Mouse (Mus musculus): ENCODE results near the gene Fam98b.

The Fam98b gene

DNA sequence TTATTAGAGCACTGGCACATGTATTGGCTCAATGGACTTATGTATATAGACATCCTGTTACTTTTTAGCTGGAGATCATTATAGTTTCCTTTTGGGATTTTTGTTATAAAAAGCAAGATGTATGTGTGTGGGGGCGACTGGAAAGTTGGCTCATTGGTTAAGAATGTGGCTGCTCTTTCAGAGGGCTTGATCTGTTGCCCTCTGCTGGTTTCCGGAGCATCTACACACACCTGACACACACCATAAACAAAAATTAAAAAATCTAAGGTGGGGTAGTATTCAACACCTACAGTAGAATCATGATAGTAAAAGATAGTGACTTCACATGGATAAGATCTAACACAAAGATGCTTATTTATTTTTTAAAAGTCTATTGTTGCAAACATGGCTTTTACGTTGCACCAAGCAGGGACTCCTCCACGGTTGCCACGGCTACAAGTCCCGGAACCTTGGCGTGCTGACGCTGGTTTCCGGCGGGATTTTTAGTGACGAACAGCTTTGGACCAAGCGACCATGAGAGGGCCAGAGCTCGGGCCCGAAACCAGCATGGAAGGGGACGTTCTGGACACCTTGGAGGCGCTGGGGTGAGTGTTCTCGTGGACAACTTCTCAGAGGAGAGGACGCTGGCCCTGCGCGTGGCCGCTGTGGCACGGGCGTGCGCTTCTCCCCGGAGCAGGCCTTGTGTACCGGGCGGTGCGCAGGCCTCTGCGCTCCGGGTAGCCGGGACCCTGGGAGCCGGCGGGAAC is at the start of gene Fam98b:
TSS of gene Fam98b (plus strand) at position 485 of the 746 bp plus-strand sequence.
- peak; percentile 95 for DNase-seq

DNA sequence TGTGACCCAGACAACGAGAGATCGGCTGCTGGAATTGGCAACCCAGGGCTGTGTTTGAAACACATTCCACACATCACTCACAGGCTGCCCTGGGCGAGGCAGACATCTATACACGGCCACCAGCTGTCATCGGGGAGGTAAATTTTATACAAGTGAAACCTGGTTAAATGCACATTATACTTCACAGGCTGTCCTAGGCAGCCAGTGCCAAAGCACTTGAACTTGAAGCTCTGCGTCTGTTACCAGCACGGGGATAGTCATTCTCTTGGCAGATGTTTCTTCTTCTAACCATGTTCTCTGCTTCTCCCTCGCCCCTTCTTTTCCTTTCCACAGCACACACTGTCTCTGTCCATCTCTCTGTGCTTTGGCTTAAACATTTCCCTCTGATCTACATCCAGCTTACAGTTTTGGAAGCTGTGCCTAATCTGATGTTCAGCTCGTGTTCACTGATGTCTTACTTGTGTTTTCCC is 48.6 kb upstream of the Fam98b start:
- DNase-seq: no peak

DNA sequence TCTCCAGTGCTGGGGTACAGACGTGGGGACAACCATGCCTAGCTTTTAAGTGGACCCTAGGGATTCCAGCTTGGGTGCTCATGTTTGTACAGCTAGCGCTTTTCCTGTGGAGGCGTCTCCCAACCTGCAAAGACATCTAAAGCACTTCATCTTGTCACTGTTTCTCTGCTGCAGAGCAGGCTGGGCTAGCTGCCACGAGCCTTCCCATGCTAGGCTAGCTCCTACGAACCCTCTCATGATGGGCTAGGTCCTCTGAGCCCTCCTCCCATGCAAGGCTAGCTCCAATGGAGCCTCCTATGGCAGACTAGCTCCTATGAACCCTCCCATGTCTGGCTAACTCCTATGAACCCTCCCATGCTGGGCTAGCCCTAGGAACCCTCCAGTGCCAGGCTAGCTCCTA is 46.2 kb upstream of the Fam98b start:
- DNase-seq: no peak

DNA sequence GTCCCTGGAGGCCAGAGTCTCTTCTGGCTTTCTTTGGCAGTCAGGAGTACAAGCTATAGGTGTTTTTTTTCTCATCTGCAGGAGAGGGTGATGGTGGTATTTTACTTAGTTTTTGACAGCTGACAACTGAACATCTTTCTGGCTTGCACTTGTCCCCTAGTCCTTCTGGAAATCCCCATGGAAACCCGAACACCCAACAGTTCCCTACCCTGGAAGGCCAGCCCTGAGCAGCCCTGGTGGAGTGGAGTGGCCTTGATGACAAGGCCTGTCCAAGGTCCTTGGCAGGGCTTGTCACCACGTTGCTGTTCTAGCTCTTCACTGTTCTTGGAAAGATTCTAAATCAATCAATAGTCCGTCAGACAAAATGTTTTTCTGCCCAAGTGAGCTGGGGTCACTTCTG is 45.0 kb upstream of the Fam98b start:
- no peak for DNase-seq

GRCm38 (mm10) chr2:117205066-117205465 is 44.5 kb upstream of the Fam98b start:
- no peak for DNase-seq

- no peak for DNase-seq
Measured at GRCm38 (mm10) chr2:117210416-117211085, 39.0 kb upstream of the Fam98b start.

DNA sequence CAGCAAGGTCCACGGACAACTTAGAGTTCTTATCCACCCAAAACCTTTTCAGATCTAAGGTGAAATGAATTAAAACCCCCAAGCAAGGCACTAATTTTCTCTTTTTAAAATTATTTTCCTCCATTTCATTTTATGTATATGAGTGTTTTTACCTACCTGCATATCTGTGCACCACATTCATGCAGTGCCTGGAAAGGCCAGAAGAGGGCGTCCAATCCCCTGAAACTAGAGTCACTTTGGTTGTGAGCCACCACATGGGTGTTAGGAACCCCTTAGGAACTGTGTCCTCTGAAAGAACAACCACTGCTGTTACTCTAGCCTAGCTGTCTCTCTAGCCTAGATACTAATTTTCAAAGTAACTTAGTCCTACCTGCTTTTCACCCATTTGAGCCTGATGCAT is 33.4 kb upstream of the Fam98b start:
- DNase-seq: peak; percentile 28 to 35

GRCm38 (mm10) chr2:117217695-117218216 is 31.8 kb upstream of the Fam98b start:
- DNase-seq: no peak

GRCm38 (mm10) chr2:117219536-117219935 is 30.0 kb upstream of the Fam98b start:
- DNase-seq: no peak

- no peak for DNase-seq
Measured at GRCm38 (mm10) chr2:117222651-117223050, 26.9 kb upstream of the Fam98b start.

DNA sequence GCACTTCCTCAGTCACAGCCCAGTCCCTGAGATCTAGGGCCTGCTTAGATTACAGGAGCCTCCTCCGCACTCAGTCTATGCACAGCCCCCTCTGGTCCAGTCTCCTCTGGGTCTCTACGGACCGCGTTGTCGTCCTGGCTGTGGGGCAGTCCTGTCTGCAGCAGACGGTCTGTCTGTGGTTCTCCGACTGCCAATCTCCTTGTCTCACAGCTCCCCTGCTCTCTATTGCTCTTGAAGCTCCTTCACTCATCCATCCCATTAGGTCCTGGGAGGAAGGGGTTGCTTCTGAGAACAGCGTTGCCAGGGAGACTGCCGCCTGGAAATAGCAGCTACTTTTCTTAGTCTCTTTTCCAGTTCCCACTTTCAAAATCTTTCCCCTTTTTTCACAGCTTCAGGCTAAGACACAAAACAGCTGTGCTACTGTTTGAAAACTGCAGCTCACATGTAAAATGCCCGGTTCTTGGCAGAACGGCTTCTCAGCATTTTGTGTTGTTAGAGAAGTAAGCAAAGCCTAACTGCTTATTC is 20.9 kb upstream of the Fam98b start:
- no peak for DNase-seq

DNA sequence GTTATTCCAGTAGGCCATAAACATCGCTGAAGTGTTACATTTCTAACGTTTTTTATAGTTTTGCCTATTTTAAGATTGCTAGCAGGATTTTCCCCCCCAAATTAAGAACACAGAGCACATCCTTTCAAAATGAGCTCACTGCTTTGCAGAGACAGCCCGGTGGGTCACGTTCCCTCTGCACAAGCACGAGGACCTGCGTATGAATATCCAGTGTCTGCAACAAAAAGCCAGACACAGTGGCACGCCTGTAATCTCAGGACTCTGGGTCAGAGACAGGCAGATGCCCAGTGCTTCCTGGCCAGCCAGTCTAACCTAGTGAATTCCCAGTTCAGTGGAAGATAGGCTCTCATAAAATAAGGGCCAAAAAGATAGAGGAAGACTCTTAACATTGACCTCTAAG is 19.3 kb upstream of the Fam98b start:
- DNase-seq: no peak

GRCm38 (mm10) chr2:117231257-117231656 is 18.3 kb upstream of the Fam98b start:
- peak; percentile 80 to 82 for DNase-seq

GRCm38 (mm10) chr2:117241953-117242352 is 7.6 kb upstream of the Fam98b start:
- no peak for DNase-seq

DNA sequence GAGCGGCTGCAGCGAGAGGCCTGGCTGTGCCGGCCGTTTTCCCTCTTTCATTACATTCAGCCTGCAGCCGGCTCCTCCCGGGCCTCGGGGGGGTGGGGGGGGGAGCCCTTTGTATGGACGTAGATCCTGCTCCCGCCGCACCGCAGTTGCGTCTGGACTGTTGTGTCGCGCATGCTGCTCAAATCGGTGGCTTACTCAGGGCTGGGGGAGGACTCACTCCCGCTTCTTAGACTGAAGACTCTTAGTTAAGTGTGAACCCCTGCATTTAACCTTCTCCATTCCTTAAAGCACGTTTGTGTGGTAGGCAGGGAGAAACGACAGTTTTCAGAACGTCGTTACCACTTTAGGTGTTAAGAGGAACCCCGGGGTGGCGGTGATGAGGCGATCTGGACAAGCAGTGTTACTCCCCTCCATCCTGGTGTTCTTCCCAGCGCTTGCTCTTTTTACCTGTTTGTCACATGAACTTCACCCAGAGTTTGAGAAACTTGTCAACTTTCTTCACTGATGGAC is 517 bp downstream of the Fam98b start:
- DNase-seq: peak; percentile 38 to 43

DNA sequence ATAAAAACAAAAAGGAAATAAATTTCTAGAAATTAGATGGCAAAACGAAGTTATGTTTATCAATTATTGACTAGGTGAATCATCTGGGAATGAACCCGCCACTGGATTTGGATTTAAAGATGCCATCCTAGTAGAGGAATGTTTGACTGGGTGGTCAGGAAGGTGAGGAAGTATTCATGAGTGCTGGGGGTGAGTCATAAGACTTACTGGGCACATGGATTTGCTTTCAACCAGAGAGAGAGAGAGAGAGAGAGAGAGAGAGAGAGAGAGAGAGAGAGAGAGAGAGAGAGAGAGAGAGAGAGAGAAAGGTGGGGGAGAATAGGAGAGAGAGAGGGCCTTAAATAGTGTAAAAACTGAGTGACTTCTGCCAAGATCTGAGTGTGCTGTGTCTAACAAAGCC is 5.9 kb downstream of the Fam98b start:
- DNase-seq: no peak

GRCm38 (mm10) chr2:117257617-117258016 is 8.1 kb downstream of the Fam98b start:
- DNase-seq: no peak

DNA sequence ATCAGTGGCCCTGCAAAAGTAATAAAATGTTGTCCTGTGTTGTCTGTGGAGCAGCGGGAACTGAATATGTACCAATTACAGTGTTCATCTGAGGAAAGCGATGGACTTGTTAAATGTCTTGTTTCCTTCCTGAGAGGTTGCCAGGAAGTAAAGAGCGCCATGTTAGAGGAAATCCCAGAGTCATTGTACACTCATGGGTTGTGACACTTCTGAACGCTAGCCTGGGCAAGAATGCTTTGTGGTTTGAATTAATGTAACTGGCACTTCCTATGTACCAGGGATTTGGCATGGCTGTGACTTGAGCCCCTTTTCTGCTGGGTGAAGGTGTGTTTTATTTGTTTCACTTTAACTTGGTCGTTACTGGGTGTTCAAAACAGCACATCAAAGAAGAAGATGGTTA is 12.6 kb downstream of the Fam98b start:
- no peak for DNase-seq

DNA sequence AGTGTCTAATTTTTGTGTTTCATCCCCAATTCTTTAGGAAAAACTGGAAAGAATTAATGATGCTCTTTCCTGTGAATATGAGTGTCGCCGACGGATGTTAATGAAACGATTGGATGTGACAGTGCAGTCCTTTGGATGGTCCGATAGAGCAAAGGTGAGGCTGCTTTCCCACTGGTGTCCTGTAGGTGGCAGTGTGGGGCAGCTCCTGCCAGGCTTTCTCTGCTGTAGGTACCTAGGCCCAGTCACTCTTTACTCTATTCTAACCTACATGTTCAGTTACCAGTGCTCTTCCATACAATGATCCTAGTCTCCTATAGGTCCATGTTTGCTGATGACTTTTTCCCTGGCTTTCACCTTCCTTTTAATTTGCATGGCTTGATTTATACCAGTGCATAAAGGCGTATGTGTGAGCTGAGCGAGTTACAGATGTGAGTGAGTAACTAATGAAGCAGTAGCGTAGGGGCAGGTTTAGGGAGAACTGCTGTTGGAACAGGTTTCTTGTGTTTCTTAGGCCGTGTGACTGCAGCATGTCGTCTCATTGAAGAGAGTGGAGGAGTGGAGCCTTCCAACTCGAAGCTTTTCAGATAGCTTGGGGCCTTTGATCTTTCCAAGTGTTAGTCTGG is 14.4 kb downstream of the Fam98b start:
- DNase-seq: peak; percentile 87

DNA sequence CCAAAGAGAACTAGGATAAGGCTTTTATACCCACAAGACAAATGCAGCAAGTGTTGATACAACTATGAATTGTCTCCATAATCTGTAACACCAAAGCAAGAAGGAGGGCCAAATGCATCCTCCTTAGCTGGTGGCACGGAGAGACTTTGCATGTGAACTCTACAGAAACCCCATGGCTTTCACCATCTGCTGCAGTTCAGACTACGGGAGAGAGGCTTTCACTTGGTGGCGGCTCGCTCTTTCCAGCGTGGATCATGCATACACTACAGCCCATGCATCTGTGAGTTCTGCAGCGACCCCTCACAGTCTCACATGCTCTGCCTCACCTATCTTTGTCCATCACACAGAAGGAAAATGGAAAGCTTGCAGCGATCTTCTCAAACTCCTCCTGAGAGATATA is 38.8 kb downstream of the Fam98b start:
- no peak for DNase-seq

DNA sequence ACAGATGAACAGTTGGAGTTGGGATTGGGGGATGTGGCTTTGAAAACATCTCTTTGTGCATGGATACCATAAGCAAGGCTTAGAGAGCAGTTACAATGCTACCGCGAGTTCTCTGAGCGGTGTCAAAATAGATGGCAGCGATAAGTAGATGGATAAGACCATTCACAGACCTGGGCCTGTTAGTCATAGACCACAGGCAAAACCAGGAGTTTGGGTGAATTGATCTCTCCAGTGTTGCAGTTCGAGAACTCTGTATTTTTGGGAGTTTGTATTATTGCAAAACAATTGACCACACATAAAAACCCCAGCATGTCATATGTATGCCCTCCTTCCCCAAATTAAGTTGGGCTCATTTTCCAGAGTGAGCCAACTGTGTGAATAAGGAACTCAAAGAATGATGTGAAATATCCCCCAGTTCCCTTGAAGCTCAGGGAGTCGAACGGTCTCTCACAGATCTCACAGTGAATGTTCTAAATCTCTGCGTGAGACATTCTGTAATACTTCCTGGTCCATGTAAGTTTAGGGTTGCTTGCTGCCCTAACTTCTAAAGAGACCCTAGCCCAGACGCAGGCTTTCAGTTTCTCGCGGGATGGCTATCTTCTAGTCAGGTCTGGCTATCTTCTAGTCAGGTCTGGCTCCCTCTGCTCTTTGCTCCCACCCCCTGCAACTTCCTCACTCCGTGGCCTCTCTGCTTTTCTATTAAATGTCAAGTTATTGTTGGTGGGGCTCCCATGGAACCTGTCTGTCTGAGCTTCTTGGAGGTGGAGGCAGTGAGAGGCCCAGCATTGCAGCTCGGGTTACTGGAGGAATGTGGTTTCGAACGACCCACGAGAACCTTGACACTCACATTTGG is 50.3 kb downstream of the Fam98b start:
- DNase-seq: no peak
